ENCODE assay signal across 7 mouse cellular contexts in genomic region chr14:21574686-21575309, GRCm38 (mm10).
"Had no signal": no experiment of that assay in that cellular context is flagged by ENCODE, and none has a peak within 500 bp of the region (broad histone marks: within the 10 kb centered on the region; RNA-seq: fewer than 3 reads in every experiment).

No protein-coding gene starts in this region.

- ATAC-seq: midbrain, embryonic 13.5 days had no signal

- DNase-seq: kidney, adult 18-20 months; kidney, postnatal 14 days; lung, embryonic 14.5 days; right cerebral cortex, adult 18-20 months; right cerebral cortex, postnatal 25 days; thymus, postnatal 4 days had no signal
